Mouse (Mus musculus): ENCODE results near the gene Gm10803. TPM values are rescaled to one million over a fixed set of nuclear protein-coding genes. Genes with fewer than 3 reads are reported as not detected.
"Not testable (repeated sequence)": the region's sequence is repeated elsewhere in the genome, so short reads cannot be mapped to it uniquely, and the experiment has no call there.

Gm10803 gene
- total RNA-seq (2021): not detected
- long read RNA-seq, experiment 1: 0 reads
- long read RNA-seq, experiment 2: 0 reads

GRCm38 (mm10) chr2:93560268-93560667 lies at the start of gene Gm10803:
Gm10803 (plus strand) TSS chr2:93560568.
- H3K4me3 ChIP-seq; H3K27ac ChIP-seq; intact Hi-C loops (cut with DNase I); DNase-seq (ENCODE audit: extremely low spot score in 1 of 2, low spot score in 2 of 2): not testable (repeated sequence)

- no peak for DNase-seq (ENCODE audit: extremely low spot score in 1 of 2, low spot score in 2 of 2)
- intact Hi-C loops (cut with DNase I): no loop called here
- Histone ChIP-seq H3K4me3 (no peak overlapping the region), H3K27ac (no peak overlapping the region)
- TF ChIP-seq CTCF (IDR thresholded peaks at IDR 0.05): no peak
These were observed 49.5 kb upstream of the Gm10803 start for GRCm38 (mm10) chr2:93510839-93511238.

DNA sequence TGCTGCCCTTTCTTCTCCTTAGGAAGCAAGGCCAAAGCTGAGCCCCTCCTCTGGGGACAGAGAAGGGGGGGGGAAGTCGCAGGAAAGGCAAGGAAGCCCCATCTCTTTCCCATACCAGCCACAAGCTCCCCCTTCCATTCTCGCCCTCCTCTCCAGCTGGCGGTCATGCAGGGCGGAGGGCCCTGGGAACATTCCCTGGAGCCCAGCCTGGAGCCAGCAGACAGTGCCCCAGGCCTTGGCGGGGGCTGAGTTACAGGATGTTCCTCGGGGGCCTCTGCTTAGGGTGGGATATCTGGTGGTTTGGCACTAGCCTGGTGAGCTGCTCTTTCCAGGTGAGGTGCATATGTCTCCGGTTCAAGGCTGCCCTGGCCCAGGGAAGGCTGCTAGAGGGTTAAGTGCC lies 48.2 kb upstream of the Gm10803 start:
- TF ChIP-seq CTCF (IDR thresholded peaks at IDR 0.05): no peak
- intact Hi-C loops (cut with DNase I): no loop called here
- no peak for DNase-seq (ENCODE audit: extremely low spot score in 1 of 2, low spot score in 2 of 2)
- Histone ChIP-seq H3K4me3 (no peak overlapping the region), H3K27ac (no peak overlapping the region)

GRCm38 (mm10) chr2:93515246-93515645 lies 45.1 kb upstream of the Gm10803 start:
- Histone ChIP-seq H3K4me3 (no peak overlapping the region), H3K27ac (no peak overlapping the region)
- intact Hi-C loops (cut with DNase I): no loop called here
- no peak for TF ChIP-seq CTCF (IDR thresholded peaks at IDR 0.05)
- no peak for DNase-seq (ENCODE audit: extremely low spot score in 1 of 2, low spot score in 2 of 2)

GRCm38 (mm10) chr2:93521042-93521441 lies 39.3 kb upstream of the Gm10803 start:
- no peak for TF ChIP-seq CTCF (IDR thresholded peaks at IDR 0.05)
- intact Hi-C loops (cut with DNase I): no loop called here
- Histone ChIP-seq H3K27ac (no peak overlapping the region), H3K4me3 (no peak overlapping the region)
- no peak for DNase-seq (ENCODE audit: extremely low spot score in 1 of 2, low spot score in 2 of 2)

- TF ChIP-seq CTCF (IDR thresholded peaks at IDR 0.05): no peak
- H3K27ac ChIP-seq: no peak overlapping the region
- intact Hi-C loops (cut with DNase I): no loop called here
- DNase-seq (ENCODE audit: extremely low spot score in 1 of 2, low spot score in 2 of 2): no peak
- H3K4me3 ChIP-seq: no peak overlapping the region
These were observed 38.8 kb upstream of the Gm10803 start for GRCm38 (mm10) chr2:93521571-93521970.

DNA sequence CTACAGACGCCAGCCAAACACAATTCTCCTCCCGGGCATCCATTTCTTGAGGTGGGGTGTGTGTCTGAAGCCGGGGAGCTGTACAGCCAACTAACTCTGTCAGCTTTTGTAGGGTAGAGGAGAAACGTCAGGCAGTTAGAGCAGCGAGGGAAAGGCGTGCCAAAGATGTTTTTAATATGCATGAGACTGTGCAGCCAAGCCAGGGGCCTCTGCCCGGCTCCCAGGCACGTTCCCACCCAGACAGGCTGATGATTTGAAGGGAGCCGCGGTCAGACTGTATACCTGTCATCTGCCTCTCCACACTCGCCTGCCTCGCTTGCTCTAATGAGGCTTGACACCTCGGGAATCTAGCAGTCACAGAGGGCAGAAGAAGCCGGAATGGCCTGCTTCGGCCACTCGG lies 38.4 kb upstream of the Gm10803 start:
- TF ChIP-seq CTCF (IDR thresholded peaks at IDR 0.05): no peak
- no peak overlapping the region for H3K4me3 ChIP-seq
- no peak overlapping the region for H3K27ac ChIP-seq
- intact Hi-C loops (cut with DNase I): no loop called here
- DNase-seq (ENCODE audit: extremely low spot score in 1 of 2, low spot score in 2 of 2): no peak

DNA sequence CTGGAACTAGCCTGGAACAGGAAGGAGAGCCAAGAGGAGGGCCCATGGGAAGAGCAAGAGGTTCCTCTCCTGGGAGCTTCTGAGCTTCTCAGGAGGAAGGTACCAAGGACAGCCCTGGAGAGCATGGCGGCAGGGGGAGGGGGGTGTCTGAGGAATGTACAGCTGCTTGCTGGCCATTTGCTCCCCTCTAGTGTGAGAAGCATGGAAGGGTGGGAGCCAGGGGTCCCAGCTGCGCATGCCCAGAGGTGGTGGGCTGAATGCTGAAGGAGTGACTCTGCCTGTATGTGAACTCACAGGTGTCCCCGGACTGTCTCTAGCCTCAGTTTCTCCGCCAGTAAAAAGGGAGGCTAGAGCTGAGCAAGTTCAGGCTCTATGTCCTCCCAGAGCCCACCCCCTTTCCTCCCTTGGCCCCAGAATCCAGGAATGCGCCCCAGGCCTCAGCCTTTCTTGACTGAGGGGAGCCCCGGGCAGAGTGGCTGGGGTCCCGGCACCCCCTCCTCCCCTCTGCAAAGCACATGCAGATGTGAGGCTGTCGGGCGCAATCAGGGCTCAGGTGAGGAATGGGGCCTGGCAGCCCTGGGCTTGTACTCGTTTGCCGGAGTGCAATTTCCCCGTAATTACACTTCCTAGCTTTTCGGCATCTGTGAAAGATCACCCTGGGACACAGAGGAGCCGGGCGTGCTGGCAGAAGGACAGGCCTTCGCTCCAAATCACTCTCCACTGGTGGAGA lies 35.2 kb upstream of the Gm10803 start:
- H3K27ac ChIP-seq: no peak overlapping the region
- DNase-seq (ENCODE audit: extremely low spot score in 1 of 2, low spot score in 2 of 2): no peak
- no peak overlapping the region for H3K4me3 ChIP-seq
- intact Hi-C loops (cut with DNase I): no loop called here
- TF ChIP-seq CTCF (IDR thresholded peaks at IDR 0.05): no peak

DNA sequence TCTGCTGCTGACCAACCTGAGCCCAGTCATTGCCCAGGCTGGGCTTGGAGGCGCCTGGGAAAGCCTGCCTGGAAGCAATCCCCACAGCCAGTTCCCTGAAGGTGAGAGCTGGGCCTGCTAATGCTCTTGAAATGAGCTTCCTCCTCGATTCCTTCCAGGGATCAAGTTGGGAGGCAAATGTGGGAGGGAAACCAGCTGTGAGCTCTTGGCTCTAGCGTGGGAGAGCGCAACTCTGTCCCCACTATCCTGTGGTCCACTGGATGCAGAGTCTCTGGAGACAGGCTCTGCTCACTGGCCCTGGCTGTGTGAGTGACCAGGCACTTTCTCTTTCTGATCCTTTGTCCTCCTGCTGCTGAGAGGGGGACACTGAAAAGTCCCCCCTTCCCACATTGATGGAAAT lies 30.8 kb upstream of the Gm10803 start:
- Histone ChIP-seq H3K4me3 (no peak overlapping the region), H3K27ac (no peak overlapping the region)
- intact Hi-C loops (cut with DNase I): no loop called here
- no peak for DNase-seq (ENCODE audit: extremely low spot score in 1 of 2, low spot score in 2 of 2)
- no peak for TF ChIP-seq CTCF (IDR thresholded peaks at IDR 0.05)

GRCm38 (mm10) chr2:93533891-93534290 lies 26.5 kb upstream of the Gm10803 start:
- no peak for TF ChIP-seq CTCF (IDR thresholded peaks at IDR 0.05)
- no peak for DNase-seq (ENCODE audit: extremely low spot score in 1 of 2, low spot score in 2 of 2)
- Histone ChIP-seq H3K27ac (no peak overlapping the region), H3K4me3 (no peak overlapping the region)
- intact Hi-C loops (cut with DNase I): no loop called here

GRCm38 (mm10) chr2:93537385-93537967 lies 22.9 kb upstream of the Gm10803 start:
- H3K4me3 ChIP-seq: no peak overlapping the region
- DNase-seq (ENCODE audit: extremely low spot score in 1 of 2, low spot score in 2 of 2): no peak
- no peak overlapping the region for H3K27ac ChIP-seq
- intact Hi-C loops (cut with DNase I): no loop called here
- TF ChIP-seq CTCF (IDR thresholded peaks at IDR 0.05): peak; percentile 43

DNA sequence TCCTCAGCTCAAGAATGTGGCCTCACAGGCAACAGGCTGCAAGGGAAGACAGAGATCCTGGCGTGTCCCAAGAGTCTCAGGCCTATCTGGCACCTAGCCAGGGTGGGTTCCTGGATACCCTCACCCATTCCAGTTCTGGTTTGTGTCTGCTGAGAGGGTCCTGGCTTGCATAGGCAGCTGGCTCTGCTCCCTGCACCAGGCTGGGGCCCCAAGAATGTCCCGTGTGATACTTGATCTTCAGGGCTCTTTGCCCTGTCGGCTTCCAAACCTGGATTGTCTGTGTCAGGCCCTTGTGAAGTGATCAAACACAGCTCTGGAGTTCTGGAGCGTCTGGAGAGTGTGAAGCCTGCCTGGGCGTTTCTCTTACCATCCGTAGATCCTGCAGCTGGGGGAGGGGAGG lies 22.2 kb upstream of the Gm10803 start:
- no peak for TF ChIP-seq CTCF (IDR thresholded peaks at IDR 0.05)
- no peak overlapping the region for H3K27ac ChIP-seq
- H3K4me3 ChIP-seq: no peak overlapping the region
- DNase-seq (ENCODE audit: extremely low spot score in 1 of 2, low spot score in 2 of 2): no peak
- intact Hi-C loops (cut with DNase I): no loop called here

- DNase-seq (ENCODE audit: extremely low spot score in 1 of 2, low spot score in 2 of 2): no peak
- TF ChIP-seq CTCF (IDR thresholded peaks at IDR 0.05): no peak
- Histone ChIP-seq H3K27ac (no peak overlapping the region), H3K4me3 (no peak overlapping the region)
- intact Hi-C loops (cut with DNase I): no loop called here
These were observed 18.6 kb upstream of the Gm10803 start for GRCm38 (mm10) chr2:93541771-93542170.
